Mouse (Mus musculus) embryonic facial prominence, embryonic 10.5 days (tissue): ENCODE measurements at regions not wholly inside any gene's neighbourhood (a gene's known extent, or its start where the extent isn't known, plus 50 kb on each side); places are given as distances from the start of the nearest gene placed in this dataset.

ENCODE experiments used
- DNase-seq: peaks from one replicate; pipeline ENCODE4 v3.0.0-alpha.2; 2017; ENCODE audit warnings: low spot score
- H3K27ac ChIP-seq: fragments of 300-500 bp; sonication (generic); replicated peaks from 2 replicates; pipeline ENCODE4 v1.5.1; 2016; ENCODE audit warnings: mild to moderate bottlenecking
- H3K27me3 ChIP-seq: fragments of 300-500 bp; sonication (generic); replicated peaks from 2 replicates; pipeline ENCODE4 v1.6.1; 2016; ENCODE audit warnings: low read depth, mild to moderate bottlenecking; ENCODE audit not compliant: poor library complexity, severe bottlenecking
- H3K36me3 ChIP-seq: fragments of 300-500 bp; sonication (generic); replicated peaks from 2 replicates; pipeline ENCODE4 v1.6.1; 2016; ENCODE audit warnings: mild to moderate bottlenecking, moderate library complexity
- H3K4me1 ChIP-seq: fragments of 300-500 bp; sonication (generic); 2 replicates; pipeline ENCODE4 v1.6.1; 2016
- H3K4me3 ChIP-seq: fragments of 300-500 bp; sonication (generic); 2 replicates; pipeline ENCODE4 v1.5.1; 2016; ENCODE audit warnings: mild to moderate bottlenecking, moderate library complexity
- H3K9me3 ChIP-seq: fragments of 300-500 bp; sonication (generic); 2 replicates; pipeline ENCODE4 v1.6.1; 2016; ENCODE audit warnings: mild to moderate bottlenecking
- WGBS: fragments of 180-500 bp; shearing (Covaris S2); methylation state at CpG from one replicate; pipeline ENCODE4 v1.1.7; 2016; 5-methylcytosine and 5-hydroxymethylcytosine counted together

DNA sequence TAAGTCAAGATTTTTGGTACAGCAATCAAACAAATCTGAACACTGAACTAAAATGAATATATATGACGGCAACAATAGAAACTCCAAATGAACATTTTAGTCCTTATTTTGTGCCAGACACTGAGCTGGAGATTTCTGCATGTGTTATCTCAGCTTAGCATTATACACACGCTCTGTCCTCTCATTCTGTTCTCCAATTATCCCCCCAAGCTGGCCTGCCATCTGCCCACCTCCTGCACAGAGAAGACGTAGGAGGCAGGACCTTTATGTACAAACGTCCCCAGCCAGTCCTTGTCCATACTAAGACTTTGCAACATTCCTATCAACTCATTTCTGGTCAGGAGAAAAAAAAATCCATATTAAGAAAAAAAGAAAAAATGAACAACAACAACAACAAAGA, 148.5 kb upstream of the Mef2c start:
- H3K9me3 ChIP-seq, result no peaks in the 10 kb centered on the region
- no peaks in the 10 kb centered on the region for H3K27me3 ChIP-seq
- no peaks in the 10 kb centered on the region for H3K4me1 ChIP-seq
- no peak overlapping the region for H3K27ac ChIP-seq
- WGBS, result 84% methylated on average over 4 of the region's 4 CpGs
- no peak for DNase-seq
- no peaks in the 10 kb centered on the region for H3K36me3 ChIP-seq
- H3K4me3 ChIP-seq, result no peak overlapping the region

DNA sequence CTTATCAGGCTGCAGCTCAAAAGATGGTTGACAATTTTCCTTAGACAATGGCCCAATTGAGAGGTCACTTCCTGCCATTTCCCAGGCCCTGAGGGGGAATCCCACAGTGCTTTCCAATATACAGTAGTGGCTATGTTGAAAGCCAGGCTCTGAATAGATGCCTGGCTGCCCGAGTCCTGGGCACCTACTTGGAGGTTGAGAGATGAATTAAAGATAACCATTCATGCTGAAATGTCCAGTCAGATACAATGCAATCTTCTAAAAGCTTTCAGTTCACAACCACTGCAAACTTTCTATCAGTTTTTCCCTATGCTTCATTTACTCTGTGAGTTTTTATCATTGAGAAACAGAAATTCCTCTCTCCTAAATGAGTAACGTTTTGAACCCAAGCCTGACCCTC, 143.3 kb upstream of the Mef2c start:
- WGBS, result 35% methylated on average over 2 of the region's 2 CpGs
- no peaks in the 10 kb centered on the region for H3K9me3 ChIP-seq
- DNase-seq, result no peak

DNA sequence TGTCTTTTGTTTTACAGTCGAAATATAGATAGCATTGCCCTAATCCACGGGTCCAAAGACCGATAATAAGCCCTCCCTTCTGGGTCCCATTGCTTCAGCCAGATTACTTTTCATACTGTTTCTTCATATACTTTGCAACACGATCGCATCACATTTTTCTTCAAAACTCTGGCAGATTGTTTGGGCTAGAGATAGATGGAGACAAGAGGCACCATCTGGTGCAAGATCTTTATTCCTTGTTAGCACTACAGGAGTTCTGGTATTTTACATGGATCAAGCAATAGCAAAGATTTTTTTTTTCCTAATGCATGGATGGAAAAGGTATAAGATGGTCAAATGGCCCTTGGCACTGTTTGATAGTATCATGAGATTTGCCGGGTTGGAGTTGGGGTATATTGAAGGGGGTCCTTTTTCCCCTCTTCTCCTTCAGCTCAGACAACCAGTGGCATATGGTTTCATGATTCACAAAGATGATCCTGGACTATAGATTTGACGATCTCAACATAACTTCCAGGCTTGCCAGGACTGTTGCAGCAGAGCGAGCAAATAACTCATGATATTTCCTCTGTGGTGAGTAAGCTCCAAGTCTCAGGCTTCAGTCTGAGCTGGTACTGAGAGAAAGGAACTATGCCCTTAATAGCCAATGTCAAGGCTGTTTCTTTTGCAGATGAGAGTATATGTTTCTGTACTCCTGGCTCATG, 127.6 kb upstream of the Mef2c start:
- H3K4me1 ChIP-seq, result no peaks in the 10 kb centered on the region
- H3K4me3 ChIP-seq, result no peak overlapping the region
- H3K27ac ChIP-seq, result no peak overlapping the region
- H3K27me3 ChIP-seq, result no peaks in the 10 kb centered on the region
- 92% methylated on average over 8 of the region's 8 CpGs for whole genome bisulfite sequencing
- no peaks in the 10 kb centered on the region for H3K36me3 ChIP-seq
- no peaks in the 10 kb centered on the region for H3K9me3 ChIP-seq
- DNase-seq, result no peak

More for the DNA sequence above, 143.3 kb upstream of the Mef2c start:
- no peaks in the 10 kb centered on the region for H3K36me3 ChIP-seq
- H3K27me3 ChIP-seq, result no peaks in the 10 kb centered on the region
- no peak overlapping the region for H3K27ac ChIP-seq
- no peaks in the 10 kb centered on the region for H3K4me1 ChIP-seq
- no peak overlapping the region for H3K4me3 ChIP-seq

DNA sequence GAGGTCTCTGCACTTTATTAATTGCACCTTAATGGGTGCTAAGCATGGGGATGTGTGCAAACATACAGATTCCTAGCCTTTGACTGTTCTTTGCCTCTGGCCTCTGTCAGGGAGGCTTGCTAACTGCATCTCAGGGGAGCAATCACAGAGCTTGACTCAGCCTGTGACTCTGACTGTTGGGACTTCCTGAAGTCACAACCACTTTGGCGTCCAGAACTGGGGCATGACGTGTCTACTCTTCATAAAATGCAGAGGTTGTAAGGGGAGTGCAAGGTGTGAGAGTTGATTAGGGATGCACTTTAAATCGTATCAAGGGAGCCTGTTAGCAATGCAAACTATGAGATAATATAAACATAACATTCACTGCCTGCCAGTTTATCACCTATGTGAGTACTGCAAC, 125.2 kb upstream of the Mef2c start:
- H3K27ac ChIP-seq, result no peak overlapping the region
- no peaks in the 10 kb centered on the region for H3K4me1 ChIP-seq
- no peaks in the 10 kb centered on the region for H3K9me3 ChIP-seq
- no peak overlapping the region for H3K4me3 ChIP-seq
- H3K36me3 ChIP-seq, result no peaks in the 10 kb centered on the region
- no peaks in the 10 kb centered on the region for H3K27me3 ChIP-seq
- DNase-seq, result no peak
- 60% methylated on average over 3 of the region's 3 CpGs for WGBS

DNA sequence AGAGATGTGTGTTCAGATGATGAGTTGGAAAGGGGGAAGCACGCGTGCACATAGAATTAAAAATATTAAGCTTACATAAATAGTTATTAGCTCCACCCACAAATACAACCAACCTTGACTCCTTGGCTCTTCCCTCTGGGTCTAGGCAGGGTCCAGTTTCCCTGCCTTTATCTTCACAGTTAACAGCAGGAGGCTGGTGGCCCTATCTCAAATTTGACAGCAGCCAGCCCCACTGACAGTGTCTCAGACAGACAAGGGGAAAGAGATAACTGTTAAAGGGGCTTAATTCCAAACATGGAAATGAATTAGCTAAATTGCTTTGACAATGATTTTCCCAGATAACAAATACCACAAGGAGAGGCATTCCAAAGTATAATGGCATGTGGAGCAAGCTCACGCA, 121.2 kb upstream of the Mef2c start:
- 89% methylated on average over 3 of the region's 3 CpGs for WGBS
- DNase-seq, result no peak

DNA sequence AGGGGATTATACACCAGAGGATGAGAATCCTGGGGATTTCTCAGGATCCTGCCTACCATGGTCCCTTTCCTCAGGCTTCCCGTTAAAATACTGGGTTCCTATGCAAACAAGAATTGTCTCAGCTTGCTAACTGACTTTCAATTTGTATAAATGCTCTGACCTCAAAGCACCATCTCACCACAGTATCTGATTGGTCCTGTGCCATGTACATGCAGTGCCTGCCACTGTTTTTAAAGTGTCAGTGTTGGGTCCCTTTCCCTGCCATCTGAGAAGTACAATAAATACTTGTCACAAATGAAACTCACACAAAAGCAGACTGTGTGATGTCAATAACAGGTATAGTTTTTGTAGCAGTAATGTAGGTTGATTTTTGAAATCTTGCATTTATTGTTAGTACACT, 109.1 kb upstream of the Mef2c start:
- Histone ChIP-seq H3K4me3 (no peak overlapping the region), H3K36me3 (no peaks in the 10 kb centered on the region), H3K27me3 (no peaks in the 10 kb centered on the region), H3K27ac (no peak overlapping the region), H3K9me3 (no peaks in the 10 kb centered on the region), H3K4me1 (no peaks in the 10 kb centered on the region)
- WGBS, result 56% methylated on average over 1 of the region's 1 CpGs
- no peak for DNase-seq

More for the DNA sequence above, 121.2 kb upstream of the Mef2c start:
- Histone ChIP-seq H3K27me3 (no peaks in the 10 kb centered on the region), H3K4me1 (no peaks in the 10 kb centered on the region), H3K4me3 (no peak overlapping the region), H3K9me3 (no peaks in the 10 kb centered on the region), H3K27ac (no peak overlapping the region), H3K36me3 (no peaks in the 10 kb centered on the region)

DNA sequence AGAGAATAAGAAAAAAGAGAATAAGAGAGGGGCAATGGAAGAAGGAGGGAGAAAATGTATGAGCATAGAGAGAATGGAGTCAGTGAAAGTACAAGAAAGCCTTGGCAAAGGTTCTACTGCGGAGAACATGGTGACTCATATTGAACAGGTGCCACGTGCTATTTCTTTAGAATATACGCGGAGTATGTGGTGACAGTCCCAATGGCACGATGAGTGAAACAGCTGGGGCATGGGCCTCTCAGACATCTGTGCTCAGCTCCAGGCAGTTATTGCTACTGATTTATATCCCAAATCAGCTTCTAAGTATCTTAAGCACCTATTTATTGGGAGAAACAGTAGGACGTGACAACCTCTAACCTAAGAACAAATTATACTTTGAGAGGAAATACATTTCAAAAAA, 104.5 kb upstream of the Mef2c start:
- Histone ChIP-seq H3K36me3 (no peaks in the 10 kb centered on the region), H3K27ac (no peak overlapping the region), H3K4me3 (no peak overlapping the region), H3K4me1 (no peaks in the 10 kb centered on the region), H3K9me3 (no peaks in the 10 kb centered on the region), H3K27me3 (no peaks in the 10 kb centered on the region)
- WGBS, result 94% methylated on average over 6 of the region's 6 CpGs
- DNase-seq, result no peak

DNA sequence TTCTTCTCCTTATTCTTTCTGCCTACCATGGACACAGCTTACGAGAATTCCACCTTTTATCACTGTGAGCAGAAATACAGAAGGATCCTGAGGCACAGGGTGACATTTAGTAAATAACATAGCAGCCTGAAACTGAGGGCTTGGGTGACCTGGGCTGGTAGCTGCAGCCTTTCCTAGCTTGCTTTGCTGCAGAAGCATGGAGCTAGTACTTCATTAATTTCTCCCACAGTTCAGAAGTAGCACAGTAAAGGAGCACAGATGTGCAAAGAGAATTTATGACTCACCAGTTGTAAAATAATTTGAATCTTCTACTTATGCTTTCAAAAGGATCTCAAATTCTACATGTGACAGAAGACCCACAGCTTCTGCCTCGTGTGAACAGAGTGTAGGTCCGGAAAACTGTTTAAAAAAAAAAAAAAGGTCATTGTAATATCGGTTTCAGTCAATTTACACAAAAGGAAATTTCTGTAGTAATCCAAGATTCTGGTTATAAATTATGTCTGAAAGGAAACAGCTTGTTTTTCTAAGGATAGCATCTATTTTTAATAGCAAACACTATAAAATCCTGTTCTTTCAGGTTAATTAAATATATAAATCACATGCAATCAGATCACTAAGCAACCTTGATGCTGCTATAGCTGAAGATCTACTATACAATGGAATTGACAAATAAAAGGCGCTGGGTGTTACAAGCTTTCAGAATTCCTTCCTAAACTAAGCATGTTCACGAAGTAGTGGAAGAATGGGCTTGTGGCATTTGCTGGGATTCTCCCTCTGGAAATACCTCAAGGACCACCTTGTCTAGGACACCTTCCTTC, 64.0 kb upstream of the Mef2c start:
- Histone ChIP-seq H3K27ac (no peak overlapping the region), H3K36me3 (no peaks in the 10 kb centered on the region), H3K4me1 (no peaks in the 10 kb centered on the region), H3K27me3 (no peaks in the 10 kb centered on the region), H3K9me3 (no peaks in the 10 kb centered on the region), H3K4me3 (no peak overlapping the region)
- 81% methylated on average over 6 of the region's 6 CpGs for WGBS
- DNase-seq, result no peak

DNA sequence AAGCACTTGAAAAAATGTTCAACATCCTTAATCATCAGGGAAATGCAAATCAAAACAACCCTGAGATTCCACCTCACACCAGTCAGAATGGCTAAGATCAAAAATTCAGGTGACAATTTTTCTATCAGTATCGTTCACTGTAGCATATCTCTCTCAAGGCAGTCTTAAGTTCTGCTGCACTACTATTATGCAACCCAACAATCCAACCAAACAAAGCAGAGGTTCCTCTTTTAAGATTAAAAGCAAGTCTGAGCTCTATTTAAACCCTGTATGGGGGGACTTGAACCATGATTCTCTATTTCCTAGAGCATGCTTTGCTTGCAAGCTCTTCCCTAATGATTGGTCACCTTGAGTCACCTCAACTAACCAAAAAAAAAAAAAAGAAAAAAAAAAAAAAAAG, 59.6 kb upstream of the Mef2c start:
- Histone ChIP-seq H3K36me3 (no peaks in the 10 kb centered on the region), H3K4me1 (no peaks in the 10 kb centered on the region), H3K27ac (no peak overlapping the region), H3K9me3 (no peaks in the 10 kb centered on the region), H3K27me3 (no peaks in the 10 kb centered on the region), H3K4me3 (no peak overlapping the region)
- WGBS, result 96% methylated on average over 1 of the region's 1 CpGs
- DNase-seq, result no peak

DNA sequence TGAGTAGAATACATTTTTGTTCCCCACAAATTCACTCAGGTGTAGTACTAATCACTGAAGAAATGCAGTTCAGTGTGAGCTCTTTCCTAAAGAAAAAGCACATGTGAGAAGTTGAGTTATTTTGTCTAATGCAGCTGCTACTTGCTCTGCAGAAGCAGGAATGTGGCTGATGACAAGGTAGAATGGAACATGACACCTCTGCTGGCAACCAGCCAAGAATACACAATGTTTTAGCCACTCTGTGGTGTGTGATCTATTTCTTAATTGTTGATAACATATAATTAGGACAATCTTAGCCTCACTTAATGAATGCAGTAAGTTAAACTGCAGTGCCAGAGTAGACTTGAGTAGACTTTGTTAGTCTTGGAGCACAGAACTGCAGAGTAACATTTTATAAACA, 53.0 kb upstream of the Mef2c start:
- Histone ChIP-seq H3K27ac (no peak overlapping the region), H3K9me3 (no peaks in the 10 kb centered on the region), H3K4me1 (no peaks in the 10 kb centered on the region), H3K4me3 (no peak overlapping the region), H3K36me3 (no peaks in the 10 kb centered on the region), H3K27me3 (no peaks in the 10 kb centered on the region)
- peak; percentile 35 for DNase-seq

DNA sequence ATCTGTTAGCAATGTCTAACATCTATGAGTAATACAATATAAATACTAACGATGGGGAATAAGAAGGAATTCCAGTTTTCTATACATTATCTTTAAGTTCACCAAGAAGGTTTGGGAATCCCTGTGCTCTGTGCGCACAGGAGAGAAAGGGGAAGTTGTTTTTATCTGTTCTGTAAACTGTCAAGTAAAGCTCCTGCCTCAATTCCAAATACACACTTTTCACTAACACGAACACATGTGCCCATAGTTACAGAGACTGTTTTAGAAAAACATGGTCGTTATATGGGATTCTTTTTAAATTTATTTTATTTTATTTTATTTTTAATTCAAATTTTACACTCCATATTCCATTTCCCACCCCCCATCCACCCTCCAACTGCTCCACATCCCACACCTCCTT, 50.8 kb upstream of the Mef2c start:
- Histone ChIP-seq H3K27me3 (no peaks in the 10 kb centered on the region), H3K27ac (no peak overlapping the region), H3K9me3 (no peaks in the 10 kb centered on the region), H3K36me3 (no peaks in the 10 kb centered on the region), H3K4me1 (no peaks in the 10 kb centered on the region), H3K4me3 (no peak overlapping the region)
- 90% methylated on average over 4 of the region's 4 CpGs for WGBS
- DNase-seq, result no peak
